Mouse (Mus musculus) heart, adult 9 months (tissue): ENCODE data around the gene Dock3.
"Not testable (repeated sequence)": the region's sequence is repeated elsewhere in the genome, so short reads cannot be mapped to it uniquely, and the experiment has no call there.

Experiments used
- DNase-seq, 2 experiments: peaks; one replicate each; pipeline ENCODE4 v3.0.0; 2022; ENCODE audit warnings: low spot score in 2 of 2

Dock3 gene

DNA sequence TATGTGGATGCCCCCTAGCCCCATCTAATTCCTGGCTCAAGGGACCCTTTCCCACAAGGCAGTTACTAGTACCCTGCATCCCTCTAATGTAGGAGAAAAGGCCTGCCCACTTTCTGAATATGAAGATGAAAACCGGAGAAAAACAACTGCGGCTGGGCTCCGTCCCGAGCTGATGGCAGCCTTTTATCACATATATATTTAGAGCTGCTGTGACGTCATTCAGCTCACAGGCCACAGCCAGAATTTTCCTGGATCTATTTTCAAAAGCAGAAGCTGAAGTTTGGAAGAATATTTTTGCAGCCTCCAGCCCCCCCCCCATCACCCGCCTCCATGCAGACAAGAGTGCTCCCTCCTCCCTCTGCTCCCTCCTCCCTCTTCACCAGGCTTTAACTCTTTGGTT, 27.9 kb upstream of the Dock3 start:
- DNase-seq = peak in 1 of 2 experiments; percentile 33

DNA sequence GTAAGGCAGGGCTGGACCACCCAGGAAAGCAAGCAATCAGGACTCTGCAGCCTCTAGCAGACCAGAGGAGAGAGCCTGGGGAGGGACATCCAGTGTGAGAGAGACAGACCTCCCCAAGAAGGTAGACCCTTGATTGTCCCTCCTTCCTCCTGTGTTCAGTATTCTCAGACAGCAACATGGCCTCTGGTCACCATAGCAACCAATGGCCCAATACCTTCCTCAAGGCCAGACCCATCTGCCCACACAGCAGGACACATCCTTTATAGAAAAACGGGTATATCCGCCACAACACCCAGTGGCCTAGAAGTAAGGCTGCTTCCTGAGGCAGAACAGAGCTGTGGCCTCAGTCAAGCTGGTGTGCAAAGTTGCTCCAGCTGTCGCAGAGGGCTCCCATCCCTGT, 23.9 kb upstream of the Dock3 start:
- no peak for DNase-seq

DNA sequence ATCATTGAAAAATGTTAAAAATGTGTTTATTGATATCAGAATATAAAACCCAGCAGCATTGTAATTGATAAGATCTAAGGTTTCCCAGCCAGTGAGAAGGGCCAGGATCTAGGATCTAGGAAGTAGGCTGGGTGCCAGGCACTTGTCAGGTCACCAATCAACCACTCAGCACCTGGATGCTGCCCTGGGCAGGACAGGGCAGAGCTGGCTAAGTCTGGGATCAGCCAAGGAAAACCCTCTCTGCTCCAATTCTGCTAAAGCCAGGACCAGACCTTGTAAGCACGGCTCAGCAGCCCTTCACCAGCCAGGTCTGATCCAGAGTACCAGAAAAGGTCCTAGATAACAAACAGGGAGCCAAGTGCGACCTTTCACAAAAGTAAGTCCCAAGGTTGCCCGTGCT, 23.2 kb upstream of the Dock3 start:
- DNase-seq = no peak

DNA sequence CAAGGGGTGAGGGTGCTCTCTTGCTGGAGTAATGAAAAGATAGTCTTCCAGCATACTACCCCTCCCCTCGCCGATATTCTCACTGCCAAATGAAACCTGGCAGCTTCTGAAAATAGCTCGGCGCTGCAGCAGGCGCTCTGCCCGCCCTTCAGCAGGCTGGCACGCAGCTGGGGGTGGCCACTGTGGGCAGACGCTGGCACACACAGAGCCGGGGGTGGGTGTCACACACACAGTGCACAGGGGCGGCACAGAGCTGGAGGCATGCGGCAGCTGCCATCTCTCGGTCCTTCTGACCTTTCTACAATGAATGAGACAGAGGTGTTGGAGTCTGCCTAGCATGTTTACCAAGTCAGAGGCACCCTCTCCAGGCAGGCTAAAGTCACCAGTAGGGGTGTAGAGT, 22.8 kb upstream of the Dock3 start:
- peak; percentile 74 to 76 for DNase-seq

DNA sequence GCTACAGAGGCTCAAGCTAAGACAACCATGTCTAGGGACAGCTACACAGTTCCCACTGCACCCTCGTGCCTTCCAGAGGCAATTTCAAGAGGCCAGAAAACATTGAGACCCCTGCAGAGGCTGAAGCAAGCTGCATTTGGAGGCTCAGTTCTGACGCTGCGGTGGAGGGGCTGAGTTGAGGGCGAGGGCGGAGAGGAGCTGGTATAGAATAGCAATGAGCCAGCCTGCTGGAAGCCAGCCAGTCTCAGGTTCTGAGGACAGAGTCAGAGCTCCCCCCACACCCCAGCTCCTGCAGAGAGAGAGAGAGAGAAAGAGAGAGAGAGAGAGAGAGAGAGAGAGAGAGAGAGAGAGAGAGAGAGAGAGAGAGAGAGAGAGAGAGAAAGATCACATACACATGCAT, 20.5 kb upstream of the Dock3 start:
- no peak for DNase-seq

DNA sequence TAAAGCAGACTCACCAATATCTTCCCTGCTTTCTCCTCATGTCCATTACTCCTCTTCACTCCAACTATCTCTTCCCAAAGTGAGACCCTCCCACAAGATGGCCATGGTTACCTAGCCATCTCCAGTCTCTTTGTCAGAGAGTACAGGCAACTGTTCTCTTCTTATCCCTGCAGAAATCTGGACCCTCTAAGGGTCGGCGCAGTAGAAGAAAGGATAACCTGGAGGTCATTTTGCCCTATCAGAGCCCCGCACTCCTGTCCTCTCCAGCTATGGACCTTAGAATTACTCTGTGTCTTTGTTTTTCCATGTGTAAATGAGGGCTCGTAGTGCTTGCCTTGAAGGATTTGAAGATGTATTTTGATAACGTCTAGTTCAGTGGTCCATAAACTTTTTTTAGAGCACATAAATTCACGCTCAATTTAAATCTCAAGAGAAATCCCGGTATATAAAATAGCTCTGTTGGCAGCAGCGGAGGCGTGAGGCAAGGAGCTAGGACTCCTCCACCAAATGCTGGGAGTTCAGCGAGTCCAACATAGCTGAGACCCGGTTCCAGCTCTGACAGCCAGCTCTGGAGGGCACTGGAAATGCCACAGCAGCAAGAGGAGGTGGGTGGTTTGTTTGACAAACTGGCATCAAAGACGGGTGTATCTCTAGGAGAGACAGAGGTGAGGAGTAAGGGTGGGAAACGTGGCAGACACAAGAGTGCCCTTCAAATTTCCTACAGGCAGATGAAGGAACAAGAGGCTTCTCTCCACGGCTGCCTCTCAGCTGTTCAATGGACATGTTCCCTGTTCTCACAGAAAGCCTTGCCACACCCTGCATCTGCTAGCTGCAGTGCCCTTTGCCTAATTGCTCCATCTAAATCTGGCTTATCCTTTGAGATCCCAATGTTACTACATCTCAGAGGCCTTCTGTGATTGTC, 19.0 kb upstream of the Dock3 start:
- DNase-seq = no peak

DNA sequence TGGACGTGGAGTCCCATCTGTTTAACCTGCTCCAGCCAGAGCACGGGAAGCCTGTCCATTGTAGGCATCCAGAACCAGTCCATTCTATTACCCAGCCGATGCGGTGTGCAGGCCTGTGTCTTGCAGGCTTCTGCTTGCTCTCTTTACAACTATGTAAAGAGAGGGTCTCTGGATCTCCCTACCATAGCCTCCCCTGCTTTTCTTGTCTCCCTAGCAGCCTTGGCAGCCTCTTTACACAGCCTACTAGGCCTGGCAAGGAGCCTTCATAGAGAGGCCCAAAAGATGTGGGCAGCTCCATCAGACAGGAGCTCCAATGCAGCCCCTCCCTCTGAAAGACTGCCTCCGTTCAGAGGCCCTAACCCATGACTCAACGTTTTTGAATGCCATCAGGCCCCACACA, 17.4 kb upstream of the Dock3 start:
- no peak for DNase-seq

DNA sequence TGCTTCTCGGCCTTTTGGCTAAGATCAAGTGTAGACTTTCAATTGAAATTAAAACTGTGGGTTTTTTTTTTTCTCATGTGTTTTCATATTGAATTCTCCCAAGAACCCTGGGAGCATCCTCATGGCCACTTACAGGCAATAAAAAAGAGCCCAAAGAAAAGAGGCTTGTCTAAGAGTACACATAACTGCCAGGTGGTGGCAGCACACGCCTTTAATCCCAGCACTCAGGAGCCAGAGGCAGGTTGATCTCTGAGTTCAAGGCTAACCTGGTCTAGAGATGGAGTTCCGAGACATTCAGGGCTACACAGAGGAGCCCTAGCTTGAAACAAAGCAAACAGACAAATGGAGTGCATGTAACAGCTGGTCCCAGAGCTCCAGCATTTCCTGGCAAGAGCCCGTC, 14.5 kb upstream of the Dock3 start:
- no peak for DNase-seq

DNA sequence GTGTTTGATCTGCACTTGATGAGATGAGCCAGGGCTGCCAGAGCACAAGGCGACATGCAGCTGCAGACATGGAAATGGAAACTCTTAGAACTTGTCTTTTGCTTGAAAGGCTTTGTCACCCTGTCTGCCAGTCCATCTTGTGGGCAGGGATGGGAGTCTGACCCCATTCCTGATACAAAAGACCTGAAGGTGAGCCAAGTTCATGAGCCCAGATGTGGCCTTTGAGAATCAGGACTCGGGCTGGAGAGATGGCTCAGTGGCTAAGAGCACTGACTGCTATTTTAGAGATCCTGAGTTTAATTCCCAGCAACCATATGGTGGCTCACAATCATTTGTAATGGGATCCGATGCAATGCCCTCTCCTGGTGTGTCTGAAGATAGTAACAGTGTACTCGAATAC, 13.6 kb upstream of the Dock3 start:
- no peak for DNase-seq

DNA sequence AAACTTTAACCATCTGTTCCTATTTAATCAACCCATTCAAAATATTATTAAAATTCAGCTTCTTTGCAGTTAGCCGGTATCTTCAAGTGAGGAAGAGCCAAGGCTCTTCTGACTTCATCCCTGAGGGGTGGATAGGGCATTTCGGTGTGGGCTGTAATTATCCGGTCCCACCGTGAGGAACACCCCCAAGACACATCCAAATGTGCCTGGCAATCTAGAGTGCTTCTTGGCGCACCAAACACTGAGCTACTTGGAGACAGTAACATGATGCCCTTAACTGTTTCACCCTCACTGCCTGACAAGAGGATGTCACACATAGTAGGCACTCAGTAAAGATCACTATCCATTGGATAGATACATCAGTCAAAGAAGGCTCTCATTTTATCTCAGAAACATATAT, 4.4 kb upstream of the Dock3 start:
- no peak for DNase-seq

DNA sequence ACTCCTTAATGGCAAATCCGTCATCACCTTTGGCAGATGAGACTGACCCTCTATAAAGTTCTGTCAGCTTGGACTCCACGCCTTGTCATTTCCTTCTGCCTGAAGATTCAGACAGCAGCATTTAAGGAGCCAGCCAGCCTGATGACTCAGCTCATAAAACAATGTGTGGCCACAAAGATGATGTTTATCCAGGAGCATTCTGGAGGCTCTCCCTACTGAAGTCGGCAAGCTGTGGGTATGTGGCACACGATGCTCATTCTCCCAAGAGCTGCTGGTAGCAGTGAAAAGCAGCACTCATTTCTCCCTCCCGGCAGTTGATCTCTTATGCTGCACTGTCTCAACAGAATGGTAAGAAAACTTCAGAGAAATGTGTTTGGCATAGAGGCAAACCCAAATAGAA, 3.6 kb upstream of the Dock3 start:
- no peak for DNase-seq

DNA sequence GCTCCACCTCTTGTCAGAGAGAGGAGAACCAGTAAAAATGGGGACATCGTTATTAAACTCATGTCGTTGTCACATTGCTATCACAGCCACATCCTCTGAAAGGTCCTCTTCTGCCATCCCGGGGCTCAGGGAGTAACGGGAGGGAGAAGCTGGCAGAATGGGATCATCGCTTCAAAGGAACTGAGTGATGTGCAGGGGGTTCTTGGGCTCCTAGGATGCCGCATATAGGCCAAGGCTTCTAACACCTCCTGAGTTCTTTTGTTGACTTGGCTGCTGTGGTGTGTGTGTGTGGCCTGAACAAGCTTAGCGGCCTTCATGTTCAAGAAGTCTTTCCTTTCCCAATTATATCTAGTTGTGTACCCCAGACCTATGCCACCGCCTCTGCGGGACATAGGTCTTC, 431 bp upstream of the Dock3 start:
- no peak for DNase-seq

DNA sequence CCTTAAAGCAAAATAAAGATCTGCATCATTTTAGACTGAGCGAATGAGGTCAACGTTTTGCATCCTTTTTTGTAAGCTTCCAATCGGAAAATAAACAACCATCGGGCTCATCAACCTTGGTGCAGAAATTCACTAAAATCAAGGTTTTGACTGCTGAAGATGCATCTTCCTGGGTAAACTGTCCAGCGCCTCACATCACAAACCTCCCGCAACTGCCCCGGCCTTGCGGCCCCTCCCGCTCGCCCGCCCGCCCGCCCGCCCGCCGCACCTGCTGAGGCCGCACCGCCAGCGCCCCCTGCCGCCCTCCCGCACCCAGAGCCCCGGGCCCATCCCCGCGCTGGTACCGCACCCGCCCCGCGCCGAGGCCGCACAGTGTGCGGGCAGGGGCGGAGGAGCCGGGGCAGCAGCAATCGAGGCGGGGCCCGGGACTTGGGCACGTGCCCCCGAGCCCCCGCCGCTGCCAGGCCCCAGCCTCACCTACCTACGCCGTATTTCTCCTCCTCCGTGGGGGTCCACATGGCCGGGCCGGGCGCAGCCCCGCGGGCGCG, 644 bp downstream of the Dock3 start:
- no peak for DNase-seq

DNA sequence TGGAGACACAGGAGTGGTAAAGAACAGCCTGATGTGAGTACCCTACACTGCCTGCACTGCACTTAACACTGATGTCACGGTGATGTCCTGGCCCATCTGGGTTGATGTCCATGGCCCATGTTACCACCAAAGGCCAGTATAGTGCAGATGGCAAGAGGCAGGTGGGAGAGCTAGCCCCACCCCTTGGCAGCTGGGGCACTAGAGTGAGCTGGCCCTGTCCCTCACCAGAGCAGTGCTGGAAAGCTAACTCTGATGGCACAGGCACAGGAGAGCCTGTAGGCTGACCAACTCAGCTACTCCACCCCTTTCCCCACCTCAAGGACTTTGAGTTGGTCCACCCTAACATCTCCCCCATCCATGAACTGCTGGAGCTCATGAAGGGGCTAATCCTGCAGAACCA, 7.1 kb downstream of the Dock3 start:
- no peak for DNase-seq

DNA sequence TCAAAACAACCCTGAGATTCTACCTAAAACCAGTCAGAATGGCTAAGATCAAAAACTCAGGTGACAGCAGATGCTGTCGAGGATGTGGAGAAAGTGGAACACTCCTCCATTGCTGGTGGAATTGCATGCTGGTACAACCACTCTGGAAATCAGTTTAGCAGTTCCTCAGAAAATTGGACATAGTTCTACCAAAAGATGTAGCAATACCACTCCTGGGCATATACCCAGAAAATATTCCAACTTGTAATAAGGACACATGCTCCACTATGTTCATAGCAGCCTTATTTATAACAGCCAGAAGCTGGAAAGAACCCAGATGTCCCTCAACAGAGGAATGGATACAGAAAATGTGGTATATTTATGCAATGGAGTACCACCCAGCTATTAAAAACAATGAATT, 56.9 kb downstream of the Dock3 start:
- not testable (repeated sequence) for DNase-seq

DNA sequence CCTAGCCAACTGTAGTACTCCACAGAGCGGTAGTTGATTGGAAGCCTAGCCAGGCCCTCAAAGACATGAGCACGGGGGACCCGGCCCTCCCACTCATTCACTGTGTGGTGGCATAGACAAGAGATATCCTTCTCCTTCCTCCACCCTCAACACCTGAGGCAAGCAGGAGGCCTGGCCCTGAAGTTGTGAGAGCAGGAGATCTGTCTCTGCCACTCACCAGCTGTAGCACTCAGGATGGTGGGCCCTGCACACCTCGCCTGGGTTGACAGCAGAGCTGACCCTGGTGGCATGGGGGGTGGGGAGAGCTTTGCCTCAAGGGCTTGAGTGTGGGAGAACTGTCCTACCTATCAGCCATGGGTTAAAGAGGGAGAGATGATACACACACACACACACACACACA, 65.9 kb downstream of the Dock3 start:
- no peak for DNase-seq

DNA sequence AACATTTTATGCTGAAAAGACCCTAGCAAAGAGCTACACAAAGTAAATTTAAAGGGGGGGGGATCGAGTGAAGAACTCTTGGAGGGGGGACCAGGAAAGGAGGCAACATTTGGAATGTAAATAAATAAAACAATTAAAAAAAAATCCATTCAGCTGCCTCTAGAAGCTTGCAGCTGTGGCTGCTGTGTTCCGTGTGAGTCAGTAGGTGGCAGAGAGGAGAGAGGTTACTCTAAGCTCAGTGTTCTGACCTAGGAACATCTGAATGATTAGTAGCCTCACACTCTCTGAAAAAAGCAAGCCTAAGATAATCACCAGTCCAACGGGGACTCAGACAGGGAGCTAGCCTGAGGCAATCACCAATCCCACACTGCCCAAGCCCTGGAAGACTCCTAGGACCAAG, 66.9 kb downstream of the Dock3 start:
- DNase-seq = no peak

DNA sequence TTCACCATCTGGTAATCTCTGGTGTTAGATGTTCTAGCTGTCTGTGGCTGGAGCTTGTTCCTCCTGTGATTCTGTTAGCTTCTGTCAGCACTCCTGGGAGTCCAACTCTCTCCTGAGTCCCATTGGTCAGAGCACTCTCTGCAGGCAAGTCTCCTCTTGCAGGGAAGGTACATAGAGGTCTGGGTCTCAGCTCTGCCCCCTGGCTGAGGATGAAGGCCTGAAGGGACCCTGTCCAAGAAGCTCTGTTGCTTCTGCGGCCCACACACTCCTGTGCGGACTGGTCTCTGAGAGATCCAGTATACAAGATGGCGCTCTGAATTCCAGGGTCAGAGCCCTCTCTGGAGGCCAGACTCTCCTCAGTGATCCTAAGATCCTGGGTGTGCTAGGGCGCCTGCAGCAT, 75.3 kb downstream of the Dock3 start:
- DNase-seq = not testable (repeated sequence)

DNA sequence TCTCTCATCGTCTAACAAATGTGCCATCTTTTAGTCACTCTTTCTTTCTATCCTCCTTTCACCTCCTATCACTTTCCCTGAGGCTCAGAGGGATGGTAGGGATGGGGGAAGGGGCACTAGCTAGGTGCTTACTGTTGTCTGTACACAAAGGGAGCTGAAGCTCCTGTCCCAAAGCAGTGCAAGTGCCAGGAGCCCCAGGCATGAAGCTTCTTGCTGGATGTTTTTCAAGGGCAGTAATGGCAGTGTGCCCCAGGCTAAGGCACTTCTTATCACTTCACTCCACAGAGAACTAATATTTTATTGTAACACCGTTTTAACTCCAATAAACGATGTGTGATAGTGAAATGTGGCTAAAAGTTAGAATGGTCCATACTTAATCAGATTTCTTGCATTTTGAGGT, 118.9 kb downstream of the Dock3 start:
- no peak for DNase-seq

DNA sequence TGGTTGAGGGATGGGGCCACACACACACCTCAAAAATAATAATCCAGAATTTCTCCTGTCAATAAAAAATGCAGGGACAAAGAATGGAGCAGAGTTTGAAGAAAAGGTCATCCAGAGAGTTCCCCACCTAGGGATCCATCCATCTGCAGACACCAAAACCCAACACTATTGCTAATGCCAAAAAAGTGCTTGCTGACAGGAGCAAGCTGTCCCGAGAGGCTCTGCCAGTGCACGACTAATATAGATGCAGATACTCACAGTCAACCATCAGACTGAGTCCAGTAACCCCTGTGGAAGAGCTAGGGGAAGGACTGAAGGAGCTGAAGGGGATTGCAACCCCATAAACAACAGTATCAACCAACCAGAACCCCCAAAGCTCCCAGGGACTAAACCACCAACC, 119.7 kb downstream of the Dock3 start:
- no peak for DNase-seq

DNA sequence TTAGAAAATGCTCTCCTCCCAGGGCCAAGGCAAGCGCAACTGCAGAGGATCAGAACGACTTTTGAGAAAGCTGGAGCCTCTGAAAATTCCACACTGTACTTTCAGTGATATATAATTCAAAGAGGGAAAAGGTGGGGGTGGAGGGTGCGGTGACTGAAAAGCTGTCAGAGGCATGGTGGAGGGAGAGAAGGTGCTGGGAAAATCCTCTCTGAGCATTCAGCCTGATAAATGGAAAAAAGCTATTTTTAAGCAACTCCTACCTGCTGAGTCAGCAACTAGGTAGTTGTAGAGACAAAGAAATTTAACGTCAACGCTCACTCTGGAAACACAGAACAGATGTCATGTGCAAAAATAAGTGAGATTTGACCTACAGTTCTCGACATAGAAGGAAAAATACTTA, 132.2 kb downstream of the Dock3 start:
- DNase-seq = no peak

DNA sequence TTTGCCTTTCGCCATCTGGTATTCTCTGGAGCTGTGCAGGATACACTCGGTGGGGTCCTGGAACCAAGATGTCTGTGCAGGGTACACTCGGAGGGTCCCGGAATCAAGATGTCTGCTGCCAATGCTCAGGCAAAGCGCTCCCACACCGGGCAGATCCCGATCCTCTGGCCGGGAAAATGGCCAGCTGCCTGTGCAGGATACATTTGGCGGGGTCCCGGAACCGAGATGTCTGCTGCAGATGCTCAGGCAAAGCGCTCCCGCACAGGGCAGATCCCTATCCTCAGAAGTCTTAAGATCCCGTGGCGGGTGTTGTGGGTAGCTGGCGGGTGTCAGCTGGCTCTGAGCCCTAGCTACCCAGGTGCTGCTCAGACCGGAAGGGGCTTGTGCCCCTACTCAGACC, 142.3 kb downstream of the Dock3 start:
- DNase-seq = not testable (repeated sequence)

DNA sequence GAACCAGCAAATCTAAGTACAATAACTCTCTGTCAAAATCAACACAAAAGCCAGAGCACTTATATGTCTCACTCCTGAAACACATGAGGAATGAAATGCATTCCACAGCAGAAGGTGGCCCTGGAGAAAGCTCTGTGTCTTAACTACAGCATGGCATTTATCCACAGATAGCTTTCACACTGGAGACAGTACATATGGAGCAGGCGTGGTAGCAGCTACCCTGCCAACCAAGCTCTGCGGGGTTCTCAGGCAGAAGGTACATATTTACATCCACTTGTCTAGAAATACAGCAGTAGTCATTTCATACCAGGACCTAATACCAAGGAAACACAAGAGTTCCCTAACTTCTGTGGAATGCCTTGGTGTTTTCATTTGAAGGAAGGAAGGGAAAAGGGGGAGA, 144.2 kb downstream of the Dock3 start:
- no peak for DNase-seq

DNA sequence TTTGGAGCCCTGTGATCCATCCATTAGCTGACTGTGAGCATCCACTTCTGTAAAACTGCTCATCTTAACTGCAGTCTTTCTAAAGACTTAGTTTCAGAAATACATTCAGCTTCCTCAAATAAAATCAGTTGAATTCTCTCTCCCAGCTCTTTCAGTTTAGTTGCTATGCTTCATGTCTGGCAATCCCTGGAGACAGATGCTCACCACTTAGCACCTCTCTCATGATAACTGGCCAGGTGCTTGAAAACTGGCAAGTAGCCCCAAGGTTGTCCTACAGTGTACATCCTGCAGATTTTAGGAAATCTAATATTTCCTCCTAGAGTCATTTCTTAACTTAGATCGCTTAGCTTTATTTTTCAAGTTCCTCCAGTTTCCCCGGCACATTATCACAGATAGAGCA, 193.8 kb downstream of the Dock3 start:
- no peak for DNase-seq
